ENCODE assay signal across 26 mouse cellular contexts in the genomic region with DNA sequence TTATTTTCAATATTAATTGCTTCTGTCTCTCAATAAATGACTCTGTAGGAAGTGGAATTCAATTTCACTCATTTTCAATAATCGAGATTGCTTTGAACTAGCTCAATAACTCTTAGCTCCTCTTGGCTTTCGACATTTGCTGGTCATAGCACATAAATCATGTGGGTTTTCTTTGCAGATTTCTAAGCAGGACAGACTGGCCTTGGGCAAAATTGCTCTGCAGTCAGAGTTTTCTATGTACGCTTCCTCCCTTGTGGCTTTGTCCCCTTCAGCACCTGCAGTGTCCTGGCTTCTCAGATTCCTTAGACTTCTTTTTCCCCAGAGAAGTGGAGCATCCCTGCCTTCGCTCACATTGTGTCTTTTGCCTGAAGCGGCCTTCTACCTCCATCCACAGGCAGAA.
DNase-seq lines count a peak whose midpoint lies in the region; ATAC-seq and TF ChIP-seq lines count a peak whose summit lies in the region.
"Had no signal": no experiment of that assay in that cellular context is flagged by ENCODE, and none has a peak within 500 bp of the region (broad histone marks: within the 10 kb centered on the region; RNA-seq: fewer than 3 reads in every experiment).

No protein-coding gene starts in this region.

- TF ChIP-seq CTCF in liver, postnatal 0 days (IDR thresholded peaks at IDR 0.05; ENCODE audit: low read depth), result no peak

- H3K4me2 ChIP-seq in neural tube, embryonic 11.5 days (ENCODE audit: low read depth), result no peak overlapping the region
- no peak overlapping the region for H3K4me2 ChIP-seq in liver, postnatal 0 days (ENCODE audit: low read depth, low read length)
- H3K4me2 ChIP-seq: heart, embryonic 13.5 days; lung, embryonic 14.5 days had no signal

- H3K9ac ChIP-seq in neural tube, embryonic 11.5 days (ENCODE audit: low read length), result no peak overlapping the region
- H3K9ac ChIP-seq in liver, postnatal 0 days (replicated peaks), result no peak overlapping the region
- H3K9ac ChIP-seq: heart, embryonic 13.5 days; liver, embryonic 14.5 days; lung, embryonic 14.5 days had no signal

- peak; percentile 22 for DNase-seq in embryo, embryonic 11 days
- DNase-seq in embryo, embryonic 10.5 days (ENCODE audit: low spot score), result no peak
- no peak for DNase-seq in neural tube, embryonic 11.5 days (ENCODE audit: low spot score)
- no peak for DNase-seq in neural tube, embryonic 10.5 days (ENCODE audit: extremely low spot score, low spot score)
- DNase-seq in adrenal gland, adult 8-10 months, result peak; percentile 49
- DNase-seq in mesoderm, embryonic 11.5 days (ENCODE audit: low read depth, low spot score), result peak; percentile 68
- DNase-seq in gastrocnemius, postnatal 36 days, result no peak
- DNase-seq in liver, postnatal 0 days, result no peak
- DNase-seq: cerebellum, adult 11 months; cerebellum, adult 9-10 months; heart, postnatal 10 days; kidney, adult 8-10 months; kidney, postnatal 10 days; liver; lung, embryonic 14.5 days; lung, postnatal 14 days; right cerebral cortex, postnatal 25 days; spleen, adult 18-20 months; thymus, postnatal 14 days had no signal

- no peaks in the 10 kb centered on the region for H3K4me1 ChIP-seq in neural tube, embryonic 11.5 days (ENCODE audit: control insufficient read depth, insufficient read depth, low read length)
- no peaks in the 10 kb centered on the region for H3K4me1 ChIP-seq in liver, postnatal 0 days (ENCODE audit: insufficient read depth)
- H3K4me1 ChIP-seq: heart, embryonic 13.5 days; midbrain, embryonic 10.5 days had no signal

- no peak for TF ChIP-seq EP300 in liver, postnatal 0 days (IDR thresholded peaks at IDR 0.05; ENCODE audit: low read depth)

- peak; percentile 50; the same call in 1 of the 2 replicates for ATAC-seq in neural tube, embryonic 11.5 days (ENCODE audit: insufficient read depth, low FRiP score, low TSS enrichment)
- no peak for ATAC-seq in liver, postnatal 0 days
- ATAC-seq: CD4-positive, CD25-positive, alpha-beta regulatory T cell, adult 4 months; forebrain, embryonic 16.5 days; intestine, embryonic 16.5 days had no signal

- H3K9me3 ChIP-seq in neural tube, embryonic 11.5 days (ENCODE audit: control insufficient read depth, low read length), result no peaks in the 10 kb centered on the region
- no peaks in the 10 kb centered on the region for H3K9me3 ChIP-seq in liver, postnatal 0 days (ENCODE audit: low read length)
- H3K9me3 ChIP-seq: heart, embryonic 13.5 days; midbrain, embryonic 10.5 days had no signal

- 53% methylated on average over 5 of the region's 5 CpGs for WGBS in neural tube, embryonic 11.5 days
- WGBS in liver, postnatal 0 days (ENCODE audit: insufficient replicate concordance), result 75% methylated on average over 5 of the region's 5 CpGs

- H3K4me3 ChIP-seq in neural tube, embryonic 11.5 days (ENCODE audit: low read depth, low read length), result no peak overlapping the region
- no peak overlapping the region for H3K4me3 ChIP-seq in liver, postnatal 0 days (ENCODE audit: low read depth, low read length)
- H3K4me3 ChIP-seq: erythroblast, embryonic 14.5 days; heart, embryonic 13.5 days; midbrain, embryonic 10.5 days had no signal

- no peaks in the 10 kb centered on the region for H3K27me3 ChIP-seq in neural tube, embryonic 11.5 days (ENCODE audit: control insufficient read depth, insufficient read depth, low read length)
- no peaks in the 10 kb centered on the region for H3K27me3 ChIP-seq in liver, postnatal 0 days (ENCODE audit: insufficient read depth, low read length)
- H3K27me3 ChIP-seq: heart, embryonic 13.5 days had no signal

- intact Hi-C loops in gastrocnemius, postnatal 36 days (cut with DNase I), result no loop called here

- H3K36me3 ChIP-seq in neural tube, embryonic 11.5 days (ENCODE audit: control insufficient read depth, insufficient read depth, low read length), result no peaks in the 10 kb centered on the region
- no peaks in the 10 kb centered on the region for H3K36me3 ChIP-seq in liver, postnatal 0 days (replicated peaks; ENCODE audit: insufficient read depth, low read length)
- H3K36me3 ChIP-seq: heart, embryonic 13.5 days; midbrain, embryonic 10.5 days had no signal

- no peak overlapping the region for H3K27ac ChIP-seq in neural tube, embryonic 11.5 days (ENCODE audit: low read depth, low read length)
- no peak overlapping the region for H3K27ac ChIP-seq in liver, postnatal 0 days (ENCODE audit: low read depth)
- H3K27ac ChIP-seq: heart, embryonic 13.5 days; liver, embryonic 14.5 days; midbrain, embryonic 10.5 days had no signal

Comparison
In these comparisons a context has a peak if more than half of its experiments do, and no peak if none do; other contexts are left out.
1. DNase-seq: peak in embryo, embryonic 11 days (single experiment), adrenal gland, adult 8-10 months (single experiment) and mesoderm, embryonic 11.5 days (single experiment); none in embryo, embryonic 10.5 days (single experiment), neural tube, embryonic 11.5 days (single experiment), neural tube, embryonic 10.5 days (single experiment), gastrocnemius, postnatal 36 days (0 of 2) and liver, postnatal 0 days (single experiment).